Mouse (Mus musculus) megakaryocyte, embryonic 14.5 days (primary cell): ENCODE data around the gene Ascl5.

Source experiments
- FLI1 ChIP-seq: IDR thresholded peaks from 2 replicates; pipeline ENCODE4 v1.6.1; 2012; ENCODE audit warnings: low read length, inconsistent platforms, mixed read lengths
- GATA1 ChIP-seq: IDR thresholded peaks from 3 replicates; pipeline ENCODE4 v1.6.1; 2012; ENCODE audit warnings: mixed read lengths, low read length, inconsistent platforms, borderline replicate concordance

GRCm38 (mm10) chr1:136047894-136048293, 2.7 kb upstream of the Ascl5 start:
- TF ChIP-seq GATA1 (no peak), FLI1 (no peak)
